Mouse (Mus musculus) kidney, embryonic 16.5 days (tissue): ENCODE data around the gene Fam229a. TPM values are rescaled to one million over a fixed set of nuclear protein-coding genes. Genes with fewer than 3 reads are reported as not detected.

Experiments used
- ATAC-seq: fragments of 200-750 bp; cut with Nextera tagmentation; 2 replicates; pipeline ENCODE4 v1.8.0; 2017; ENCODE audit warnings: moderate TSS enrichment; ENCODE audit not compliant: low FRiP score, low TSS enrichment
- H3K27ac ChIP-seq: fragments of 300-500 bp; sonication (generic); 2 replicates; pipeline ENCODE4 v1.5.1; 2014; ENCODE audit warnings: low read length
- H3K27me3 ChIP-seq: fragments of 300-500 bp; sonication (generic); 2 replicates; pipeline ENCODE4 v1.6.1; 2014; ENCODE audit warnings: low read length, control low read depth, mixed read lengths; ENCODE audit not compliant: insufficient read depth
- H3K36me3 ChIP-seq: fragments of 300-500 bp; sonication (generic); 2 replicates; pipeline ENCODE4 v1.6.1; 2014; ENCODE audit warnings: low read length, control low read depth, mixed read lengths; ENCODE audit not compliant: insufficient read depth
- H3K4me1 ChIP-seq: fragments of 300-500 bp; sonication (generic); 2 replicates; pipeline ENCODE4 v1.6.1; 2014; ENCODE audit warnings: low read length, control low read depth, mixed read lengths; ENCODE audit not compliant: insufficient read depth
- H3K4me2 ChIP-seq: fragments of 300-500 bp; sonication (generic); replicated peaks from 2 replicates; pipeline ENCODE4 v1.6.1; 2014; ENCODE audit warnings: low read depth, low read length
- H3K4me3 ChIP-seq: fragments of 300-500 bp; sonication (generic); 2 replicates; pipeline ENCODE4 v1.5.1; 2014; ENCODE audit warnings: mild to moderate bottlenecking, low read length
- H3K9ac ChIP-seq: fragments of 300-500 bp; sonication (generic); replicated peaks from 2 replicates; pipeline ENCODE4 v1.6.1; 2014; ENCODE audit warnings: low read length
- H3K9me3 ChIP-seq: fragments of 300-500 bp; sonication (generic); 2 replicates; pipeline ENCODE4 v1.6.1; 2016; ENCODE audit warnings: low read length, control low read depth
- WGBS: fragments of 180-500 bp; shearing (Covaris S2); extraction: QIAGEN DNeasy Blood & Tissue Kit; methylation state at CpG from one replicate; pipeline ENCODE4 v1.1.7; 2014; 5-methylcytosine and 5-hydroxymethylcytosine counted together
- polyA plus RNA-seq: library from polyadenylated mRNA; unstranded; fragments of >200 nt; fragmentation: Nextera tagmentation; extraction: Ambion mirVana; gene quantifications from 2 replicates; pipeline ENCODE4 v1.2.1, GENCODE M21; 2015

Gene Fam229a
- polyA plus RNA-seq, 1 experiment from 2014 or later, result not detected

DNA sequence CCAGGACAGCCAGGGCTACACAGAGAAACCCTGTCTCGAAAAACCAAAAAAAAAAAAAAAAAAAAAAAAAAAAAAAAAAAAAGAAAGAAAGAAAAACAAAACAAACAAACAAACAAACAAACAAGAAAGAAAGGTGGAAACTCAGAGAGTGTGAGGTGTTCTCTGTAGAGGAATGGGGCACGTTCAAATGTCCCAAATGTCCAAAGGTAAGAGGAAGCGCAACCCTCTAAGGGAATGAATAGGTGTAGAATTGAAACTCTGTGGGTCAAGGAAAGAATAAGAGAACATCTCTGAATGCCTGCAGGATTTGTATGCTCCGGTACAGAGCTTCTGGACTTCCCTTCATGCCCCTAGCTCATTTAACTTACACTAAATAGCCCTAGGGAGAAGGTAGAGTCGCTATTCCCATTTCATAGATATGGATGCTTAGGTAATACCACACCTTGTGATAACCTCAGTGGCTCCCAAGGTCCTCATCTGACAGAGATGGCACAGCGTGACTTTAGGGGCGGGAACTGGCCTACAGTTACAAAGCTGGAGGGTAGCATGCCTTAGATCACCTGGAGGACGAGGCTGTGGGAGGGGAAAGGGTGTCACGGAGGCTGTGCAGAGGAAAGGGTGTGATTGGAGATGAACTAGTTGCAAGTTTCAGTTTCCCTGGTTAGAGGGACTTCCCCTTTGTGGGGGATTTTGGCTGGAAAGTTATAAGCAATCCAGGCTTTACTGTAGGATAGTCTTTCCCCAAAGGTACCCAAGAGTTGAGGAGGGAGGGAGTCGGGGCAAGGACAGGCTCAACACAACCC lies 16.6 kb downstream of the Fam229a start:
- H3K27me3 ChIP-seq, result no peaks in the 10 kb centered on the region
- WGBS, result 64% methylated on average over 9 of the region's 10 CpGs
- no peak for ATAC-seq

DNA sequence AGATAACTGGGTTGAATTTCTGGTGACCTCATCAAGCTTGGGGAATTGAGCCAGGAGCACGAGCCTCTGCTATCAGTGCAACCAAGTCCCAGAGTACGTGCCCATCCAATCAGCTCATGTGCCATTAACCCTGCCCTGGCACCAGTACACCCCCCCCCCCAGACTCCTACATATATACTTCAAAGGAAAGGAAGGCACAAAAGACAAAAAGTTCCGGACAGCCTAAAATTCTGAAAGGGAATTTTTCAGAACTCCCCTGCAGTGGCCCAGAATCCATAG lies 17.2 kb downstream of the Fam229a start:
- Histone ChIP-seq H3K27ac (no peak overlapping the region), H3K36me3 (no peaks in the 10 kb centered on the region), H3K4me3 (no peak overlapping the region), H3K4me2 (no peak overlapping the region), H3K9me3 (no peaks in the 10 kb centered on the region), H3K4me1 (peaks cover 7% of the 10 kb centered on the region), H3K27me3 (no peaks in the 10 kb centered on the region), H3K9ac (no peak overlapping the region)
- ATAC-seq, result no peak
- 63% methylated on average over 3 of the region's 3 CpGs for WGBS

More for the DNA sequence above, 16.6 kb downstream of the Fam229a start:
- no peak overlapping the region for H3K4me3 ChIP-seq
- no peaks in the 10 kb centered on the region for H3K36me3 ChIP-seq
- H3K27ac ChIP-seq, result no peak overlapping the region
- peaks cover 4% of the 10 kb centered on the region for H3K4me1 ChIP-seq
- H3K9me3 ChIP-seq, result no peaks in the 10 kb centered on the region
- H3K4me2 ChIP-seq, result no peak overlapping the region
- H3K9ac ChIP-seq, result no peak overlapping the region

DNA sequence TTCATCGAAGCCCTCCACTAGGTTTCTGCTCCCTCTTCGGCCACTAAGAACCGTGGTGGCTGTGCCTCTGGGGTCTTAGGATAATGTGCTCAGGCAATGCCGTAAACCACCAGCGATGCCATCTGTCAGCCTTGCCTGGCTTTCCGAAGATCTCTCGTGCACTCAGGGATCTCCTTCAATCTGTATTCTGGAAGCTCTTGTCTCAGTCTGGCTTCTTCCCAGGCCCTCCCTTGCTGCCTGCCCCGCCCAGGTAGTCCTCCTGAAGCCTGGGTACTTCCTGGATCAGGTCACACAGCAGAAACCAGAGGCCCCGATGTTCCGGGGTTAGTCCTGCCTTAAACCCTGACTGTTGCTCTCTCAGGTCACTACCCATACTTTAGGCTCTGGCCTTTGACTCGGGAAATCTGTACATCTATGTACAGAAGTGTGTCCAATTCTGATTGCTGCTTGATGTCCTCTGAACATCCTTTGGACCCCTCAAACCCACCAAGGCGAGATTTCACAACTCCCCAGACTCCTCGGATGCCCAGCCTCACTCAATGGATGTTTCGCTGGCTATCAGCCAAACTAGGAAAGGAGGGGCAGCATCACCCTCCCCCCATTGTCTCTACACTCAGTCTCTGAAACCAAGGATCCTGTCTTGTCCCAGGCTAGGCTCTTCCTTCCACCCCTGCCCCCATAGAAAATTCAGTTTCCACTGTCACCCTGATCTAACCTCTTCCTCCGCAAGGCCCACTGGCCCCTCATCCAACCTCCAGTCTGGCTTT lies 18.0 kb downstream of the Fam229a start:
- peaks cover 8% of the 10 kb centered on the region for H3K4me1 ChIP-seq
- H3K4me3 ChIP-seq, result no peak overlapping the region
- no peak overlapping the region for H3K9ac ChIP-seq
- no peaks in the 10 kb centered on the region for H3K27me3 ChIP-seq
- no peaks in the 10 kb centered on the region for H3K36me3 ChIP-seq
- WGBS, result 57% methylated on average over 15 of the region's 15 CpGs
- no peak for ATAC-seq
- no peak overlapping the region for H3K4me2 ChIP-seq
- no peaks in the 10 kb centered on the region for H3K9me3 ChIP-seq
- H3K27ac ChIP-seq, result no peak overlapping the region

- Histone ChIP-seq H3K9me3 (no peaks in the 10 kb centered on the region), H3K4me2 (no peak overlapping the region), H3K27ac (no peak overlapping the region), H3K4me3 (no peak overlapping the region), H3K27me3 (no peaks in the 10 kb centered on the region), H3K4me1 (peaks cover 8% of the 10 kb centered on the region), H3K36me3 (no peaks in the 10 kb centered on the region), H3K9ac (no peak overlapping the region)
- no peak for ATAC-seq
- WGBS, result 80% methylated on average over 3 of the region's 3 CpGs
Measured at GRCm38 (mm10) chr4:129509650-129510049, 18.7 kb downstream of the Fam229a start.

- Histone ChIP-seq H3K9ac (no peak overlapping the region), H3K4me3 (no peak overlapping the region), H3K4me2 (no peak overlapping the region), H3K27me3 (no peaks in the 10 kb centered on the region), H3K9me3 (no peaks in the 10 kb centered on the region), H3K27ac (no peak overlapping the region), H3K4me1 (peaks cover 17% of the 10 kb centered on the region), H3K36me3 (0 out of 2 replicates have a peak, but pooled peaks cover 6% of the 10 kb centered on the region)
- ATAC-seq, result no peak
- WGBS, result 61% methylated on average over 6 of the region's 6 CpGs
Measured at GRCm38 (mm10) chr4:129510723-129511412, 19.9 kb downstream of the Fam229a start.

DNA sequence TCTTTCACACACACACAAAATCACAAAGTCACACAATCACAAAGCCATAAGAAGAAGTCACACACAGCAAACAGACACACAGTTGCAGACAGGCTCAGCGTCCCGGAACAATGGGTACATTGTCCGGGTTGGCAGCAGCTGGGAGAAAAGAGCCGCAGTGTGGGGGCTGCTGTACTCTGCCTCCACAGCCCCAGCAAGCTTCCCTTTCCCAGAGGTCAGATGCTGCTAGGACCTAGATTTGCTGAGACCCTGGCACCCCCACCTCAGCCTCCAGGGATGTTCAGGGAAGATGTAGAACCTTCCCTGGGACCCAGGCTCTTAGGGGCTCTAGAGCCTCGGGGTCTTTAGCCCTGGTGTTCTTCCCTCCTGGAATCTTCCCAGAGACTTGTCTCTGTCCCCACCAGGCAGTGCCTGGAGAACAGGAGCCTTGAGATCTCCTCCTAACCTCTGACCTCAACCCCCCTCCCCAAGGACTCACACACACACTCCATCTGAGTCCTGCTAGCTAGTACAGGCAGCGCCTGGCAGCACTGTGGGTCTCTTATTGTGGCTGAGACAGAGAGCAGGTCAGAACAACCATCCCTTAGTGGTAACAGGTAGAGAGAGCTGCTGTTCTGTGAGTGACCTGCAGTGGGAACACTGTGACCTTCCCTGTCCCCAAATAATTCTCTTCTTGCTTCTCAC lies 20.6 kb downstream of the Fam229a start:
- WGBS, result 44% methylated on average over 6 of the region's 6 CpGs
- Histone ChIP-seq H3K4me3 (no peak overlapping the region), H3K4me1 (peaks cover 20% of the 10 kb centered on the region)

DNA sequence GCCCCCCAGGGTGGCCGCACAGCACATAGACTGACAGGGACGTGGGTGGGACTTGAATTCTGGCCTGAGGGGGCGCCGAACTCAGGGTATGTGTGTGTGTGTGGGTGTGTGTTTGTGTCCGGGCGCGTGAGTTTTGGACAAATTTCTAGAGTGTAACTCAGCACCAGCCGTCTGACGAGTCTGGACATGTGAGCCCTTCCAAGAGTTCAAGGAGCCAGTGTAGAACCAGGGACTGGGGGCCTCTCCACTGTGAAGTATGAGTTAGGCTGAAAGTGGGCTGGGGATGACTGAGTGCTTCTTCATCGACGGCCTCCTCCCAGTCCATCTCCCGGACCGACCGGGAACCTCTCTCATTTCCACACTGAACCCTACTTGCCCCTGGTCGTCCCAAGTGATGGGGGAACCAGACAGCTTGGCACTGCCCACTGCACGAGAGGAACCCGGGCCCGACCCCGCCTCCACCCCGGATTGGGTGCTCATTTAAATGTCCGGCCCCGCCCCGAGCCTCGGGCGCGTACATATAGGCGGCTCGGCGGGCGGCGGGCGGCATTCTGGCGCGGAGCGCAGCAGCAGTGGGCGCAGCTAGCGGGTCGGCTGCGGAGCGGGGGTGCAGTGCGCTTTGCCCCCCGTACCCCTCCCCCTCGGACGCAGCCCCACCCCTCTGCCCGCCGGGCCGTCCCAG lies 22.2 kb downstream of the Fam229a start, which contains the start of gene Marcksl1:
Gene Marcksl1 (plus strand): TSS at position 496 of the 682 bp plus-strand sequence.
- peak within 1 kb of the TSS; percentile 93 for H3K27ac ChIP-seq
- H3K4me1 ChIP-seq, result peaks cover 23% of the 10 kb centered on the region
- no peaks in the 10 kb centered on the region for H3K27me3 ChIP-seq
- WGBS, result 4% methylated on average over 43 of the region's 47 CpGs
- H3K9me3 ChIP-seq, result no peaks in the 10 kb centered on the region
- peak within 1 kb of the TSS; percentile 100 for H3K9ac ChIP-seq
- peak; percentile 87 for ATAC-seq
- H3K36me3 ChIP-seq, result peaks cover 20% of the 10 kb centered on the region
- peak within 1 kb of the TSS; percentile 82 for H3K4me3 ChIP-seq
- H3K4me2 ChIP-seq, result peak within 1 kb of the TSS; percentile 73

More for the DNA sequence above, 20.6 kb downstream of the Fam229a start:
- no peak for ATAC-seq
- H3K9me3 ChIP-seq, result no peaks in the 10 kb centered on the region
- 0 out of 2 replicates have a peak, but pooled peaks cover 9% of the 10 kb centered on the region for H3K36me3 ChIP-seq
- no peak overlapping the region for H3K4me2 ChIP-seq
- H3K27me3 ChIP-seq, result no peaks in the 10 kb centered on the region
- no peak overlapping the region for H3K9ac ChIP-seq
- H3K27ac ChIP-seq, result no peak overlapping the region

DNA sequence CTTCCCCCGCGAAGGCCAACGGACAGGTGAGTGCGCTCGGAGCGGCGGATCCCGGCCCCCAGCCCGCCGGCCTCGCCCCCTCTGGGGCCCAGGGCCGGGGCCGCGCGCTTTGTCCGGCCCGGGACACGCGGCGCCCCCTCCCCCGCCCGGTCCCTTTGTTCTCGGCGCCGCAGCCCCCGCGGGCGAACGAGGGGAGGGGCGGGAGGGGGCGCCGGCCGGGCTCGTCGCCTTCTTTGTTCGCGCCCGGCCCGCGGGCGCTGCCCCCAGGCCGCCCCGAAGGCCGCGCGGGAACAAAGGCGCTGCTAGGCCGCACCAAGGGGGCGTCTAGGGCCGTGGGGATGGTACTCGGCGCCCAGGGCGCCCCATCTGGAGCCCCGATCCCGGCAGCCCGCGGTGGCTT lies 22.9 kb downstream of the Fam229a start:
- Histone ChIP-seq H3K4me2 (peak overlapping the region; percentile 73), H3K27me3 (no peaks in the 10 kb centered on the region), H3K4me3 (peak overlapping the region; percentile 82), H3K36me3 (peaks cover 27% of the 10 kb centered on the region), H3K9ac (peak overlapping the region; percentile 100), H3K27ac (peak overlapping the region; percentile 93), H3K4me1 (peaks cover 23% of the 10 kb centered on the region), H3K9me3 (no peaks in the 10 kb centered on the region)
- under 1% methylated on average over 27 of the region's 57 CpGs for WGBS
- peak; percentile 32 for ATAC-seq
